Mouse (Mus musculus): Measurements from ENCODE around the gene Prrt2.

DNA sequence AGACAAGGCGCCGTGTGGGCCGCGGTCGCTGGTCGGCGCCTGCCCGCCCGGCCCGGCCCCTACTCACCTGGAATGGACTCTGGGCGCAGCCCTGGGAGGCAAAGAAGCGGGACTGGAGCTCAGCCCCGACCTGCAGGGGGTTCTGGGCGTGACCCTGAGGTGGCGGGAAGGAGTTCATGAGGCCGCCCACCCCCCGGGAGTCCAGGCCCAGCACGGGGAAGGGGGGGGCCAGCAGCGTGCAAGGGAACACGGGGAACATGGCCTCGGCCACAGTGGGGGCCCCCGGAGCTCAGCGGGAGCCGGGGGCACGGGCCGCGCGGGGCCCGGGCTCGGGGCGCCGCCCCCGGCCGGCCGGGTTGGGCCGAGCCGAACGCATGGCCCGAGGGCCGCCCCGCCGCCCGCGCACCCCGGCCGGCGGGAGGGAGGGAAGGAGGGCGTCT is 5.2 kb upstream of the Prrt2 start:
- TF ChIP-seq GATA1 (IDR thresholded peaks at IDR 0.05; ENCODE audit: borderline replicate concordance, low read length) (no peak), FLI1 (IDR thresholded peaks at IDR 0.05; ENCODE audit: low read length) (no peak)

Measured in megakaryocyte, embryonic 14.5 days (primary cell).